Mouse (Mus musculus) left cerebral cortex, postnatal 14 days (tissue): ENCODE results near the gene Fbxw4. TPM values are rescaled to one million over a fixed set of nuclear protein-coding genes. Genes with fewer than 3 reads are reported as not detected.

Source experiments
- DNase-seq, 2 experiments: peaks; one replicate each; pipeline ENCODE4 v3.0.0; 2021 to 2022; ENCODE audit warnings: low spot score in 2 of 2, mixed read lengths in 1 of 2
- intact Hi-C: fragments of 180-260 bp; cut with DNase I; formaldehyde crosslinking; loops from one replicate; pipeline ENCODE4 v1.15.1; 2025
- total RNA-seq, 2 experiments: library from RNA; stranded (reverse); gene quantifications; 2 replicates each; pipeline ENCODE4 v1.2.3; 2021

The Fbxw4 gene
- total RNA-seq, 2 experiments from 2014 or later: 32.3 to 34.8 TPM

DNA sequence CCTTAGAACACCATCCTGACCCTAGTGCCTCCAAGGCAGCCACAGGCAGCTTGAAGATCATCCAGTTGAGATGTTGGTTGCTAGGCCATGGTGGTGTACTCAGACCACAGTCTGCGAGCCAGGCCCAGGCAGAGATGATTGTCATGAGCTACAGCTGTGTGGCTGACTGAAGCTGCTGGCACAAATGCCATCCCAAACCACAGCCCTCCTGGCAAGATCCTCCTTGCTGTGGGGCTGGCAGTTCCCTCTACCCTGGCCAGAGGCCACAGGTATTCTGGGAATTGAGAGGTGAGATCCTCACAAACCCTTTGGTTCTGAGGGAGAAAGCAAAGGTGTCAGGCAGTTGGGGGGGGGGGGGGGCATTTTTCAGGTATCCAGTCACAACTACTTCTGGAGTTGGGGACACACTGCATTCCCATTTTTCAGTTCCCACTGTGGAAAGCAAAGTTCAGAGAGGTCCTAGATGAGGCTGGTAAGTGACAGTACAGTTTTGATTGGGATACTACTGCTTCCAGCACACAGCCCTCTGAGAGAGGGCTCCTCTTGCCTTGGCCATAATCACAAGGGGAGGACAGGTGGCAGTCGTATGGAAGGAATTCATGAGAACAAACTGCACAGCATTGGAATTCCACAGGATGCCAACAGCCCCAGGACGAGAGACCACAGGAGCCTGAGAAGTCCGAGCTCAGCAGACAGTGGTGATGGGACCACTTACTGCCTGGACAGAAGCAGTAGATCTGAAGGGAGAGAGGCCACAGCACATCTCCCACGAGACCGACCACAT is 72.4 kb downstream of the Fbxw4 start:
- intact Hi-C loops: no loop called here
- DNase-seq: no peak

DNA sequence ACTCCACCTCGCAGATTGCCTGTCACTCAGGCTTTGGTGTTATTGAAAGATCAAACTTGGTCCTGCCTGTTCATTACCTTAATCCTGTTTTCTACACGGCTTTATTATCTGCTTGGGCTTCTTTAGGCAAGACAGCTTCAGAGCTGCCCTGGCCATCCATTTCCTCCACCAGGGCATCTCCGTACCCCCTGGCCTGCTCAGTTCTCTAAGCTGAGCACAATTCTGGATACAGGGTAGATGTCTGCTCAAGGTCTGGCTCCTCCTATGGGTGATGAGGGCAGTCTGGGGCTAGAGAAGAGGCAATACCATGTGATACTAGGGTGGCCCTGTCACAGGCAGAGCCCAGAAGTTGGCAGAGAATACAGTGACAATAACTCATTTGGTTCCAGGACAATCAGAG is 73.3 kb downstream of the Fbxw4 start:
- no peak for DNase-seq

DNA sequence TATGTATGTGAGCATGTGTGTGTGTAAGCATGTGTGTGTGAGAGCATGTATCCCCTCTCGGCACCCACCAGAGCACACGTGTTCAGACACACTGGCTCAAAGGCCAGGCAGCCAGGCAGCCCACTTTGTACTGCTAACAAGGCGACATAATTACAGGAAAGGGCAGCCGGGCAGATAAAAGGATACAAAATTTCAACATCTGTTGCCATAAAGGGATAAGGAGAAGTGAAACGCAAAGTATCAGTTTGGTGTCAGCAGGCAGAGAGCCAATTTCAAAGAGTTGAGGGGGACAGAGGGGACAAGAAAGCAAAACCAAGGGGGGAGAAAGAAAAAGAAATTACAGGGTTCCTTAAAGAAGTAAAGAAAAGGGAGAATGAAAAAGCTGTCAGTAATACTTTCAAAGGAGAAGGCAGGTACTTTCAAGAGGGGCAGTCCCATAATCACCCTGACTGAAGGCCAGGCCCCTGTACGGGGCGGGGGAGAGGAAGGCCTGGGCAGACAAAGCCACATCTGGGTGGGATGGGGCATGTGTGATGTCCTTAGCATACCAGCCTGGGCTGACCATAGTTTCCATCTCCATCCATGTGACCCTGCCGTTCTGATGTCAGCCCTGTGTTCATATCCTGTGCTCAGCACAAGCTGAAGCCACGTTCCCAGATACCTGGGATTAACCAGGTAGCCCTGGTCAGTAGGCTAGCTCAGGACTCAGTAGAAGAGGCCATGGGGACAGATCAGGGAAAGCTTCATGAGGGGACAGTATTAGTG is 75.1 kb downstream of the Fbxw4 start:
- no peak for DNase-seq
- intact Hi-C loops: no loop called here

More for the DNA sequence above, 73.3 kb downstream of the Fbxw4 start:
- intact Hi-C loops: no loop called here

DNA sequence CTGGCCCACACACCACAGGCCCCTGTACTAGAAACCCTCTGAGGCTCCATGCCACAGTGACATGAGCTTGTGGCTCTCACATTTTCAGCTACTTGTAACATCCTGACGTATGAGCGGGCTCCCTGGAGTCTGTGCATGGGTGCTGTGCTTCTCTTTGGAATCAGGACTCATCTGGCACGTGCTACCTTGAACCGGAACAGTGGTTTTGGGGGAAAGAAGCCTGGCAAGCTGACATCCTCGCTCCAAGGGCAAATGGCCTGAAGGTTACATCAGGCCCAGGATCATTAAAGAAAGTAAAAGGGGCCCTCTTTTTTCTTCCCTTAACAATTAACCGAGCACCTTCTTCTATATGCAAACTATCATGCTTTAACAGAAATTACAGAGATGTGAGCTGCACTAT is 77.0 kb downstream of the Fbxw4 start:
- no peak for DNase-seq
- intact Hi-C loops: no loop called here

DNA sequence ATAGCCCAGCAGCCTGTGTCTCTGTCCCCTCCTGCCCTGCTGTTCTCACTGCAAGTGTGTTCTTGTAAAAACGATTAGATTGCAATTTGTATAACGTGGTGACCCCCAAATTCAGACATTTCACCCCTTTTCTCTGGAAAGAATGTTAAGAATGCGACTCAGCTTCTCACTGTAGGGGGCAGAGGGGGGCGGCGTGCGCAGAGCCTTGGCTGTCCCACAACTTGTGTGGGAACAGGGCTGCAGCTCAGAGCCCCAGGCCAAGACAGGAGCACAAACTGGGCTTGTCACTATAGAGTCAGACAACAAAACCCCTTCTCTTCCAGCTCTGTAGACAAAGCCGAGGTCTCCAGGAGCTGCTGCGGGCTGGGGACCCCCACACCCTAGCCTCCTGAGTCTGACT is 78.0 kb downstream of the Fbxw4 start:
- DNase-seq: no peak
- intact Hi-C loops: no loop called here

DNA sequence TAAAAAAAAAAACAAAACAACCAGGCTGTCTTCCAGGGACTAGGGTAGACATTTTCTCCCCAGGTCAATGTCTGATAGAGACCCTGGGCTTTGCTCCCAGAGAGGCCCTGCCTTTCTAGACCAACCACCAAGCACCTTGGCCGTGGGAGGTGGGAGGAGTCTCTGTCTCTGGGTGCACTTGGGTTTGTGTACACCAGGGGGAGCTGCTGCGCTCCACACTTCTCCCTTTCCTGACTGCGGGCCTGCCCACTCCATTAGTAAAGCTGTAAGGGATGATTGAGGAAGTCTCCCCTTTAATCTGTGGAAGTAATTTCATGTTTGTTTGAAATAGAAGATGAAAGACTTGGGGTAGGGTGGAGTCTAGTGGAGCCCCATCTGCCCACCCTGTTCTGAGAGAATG is 78.9 kb downstream of the Fbxw4 start:
- peak; percentile 65 to 79 for DNase-seq
- intact Hi-C loops: no loop called here

DNA sequence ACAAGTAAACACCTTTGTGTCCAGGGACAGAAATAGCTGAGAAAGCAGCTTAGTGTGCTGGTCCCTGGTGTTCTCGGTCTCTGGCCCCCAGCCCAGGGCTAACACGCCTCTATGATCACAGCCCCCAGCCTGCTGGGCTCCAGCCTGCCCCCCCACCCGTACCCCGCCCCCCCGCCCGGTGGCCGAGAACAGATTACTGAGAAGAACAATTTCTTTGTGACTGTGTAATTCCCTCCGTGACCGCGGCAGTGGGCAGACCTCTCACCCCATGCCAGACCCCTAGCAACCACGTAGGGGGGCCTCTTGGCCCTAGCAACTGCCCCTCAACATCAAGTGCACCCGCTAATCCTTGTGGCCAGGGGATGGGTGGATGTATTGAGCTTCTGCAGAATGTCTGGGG is 79.9 kb downstream of the Fbxw4 start:
- intact Hi-C loops: no loop called here
- no peak for DNase-seq

DNA sequence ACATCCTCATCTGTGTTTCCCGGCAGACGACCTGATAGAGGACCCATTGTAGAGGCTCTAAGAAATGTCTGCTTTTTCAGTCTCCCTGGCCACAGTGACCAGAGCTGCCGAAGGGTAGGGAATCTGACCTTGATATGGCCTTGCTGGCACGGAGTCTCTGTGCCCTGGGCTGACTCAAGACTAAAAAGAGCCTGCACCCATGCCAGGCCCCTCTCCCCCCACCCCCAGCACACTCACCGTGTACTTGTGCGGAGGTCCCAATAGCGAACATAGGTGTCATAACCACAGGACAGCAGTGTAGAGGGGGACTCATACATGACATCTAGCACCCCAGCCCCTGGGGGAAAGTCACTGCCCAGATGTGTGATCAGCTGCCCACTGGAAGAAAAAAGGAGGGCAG is 80.7 kb downstream of the Fbxw4 start:
- intact Hi-C loops: loop anchor here (10.0 kb wide), 1 partner anchor 435 kb away; no protein-coding TSS in a partner anchor
- DNase-seq: no peak

DNA sequence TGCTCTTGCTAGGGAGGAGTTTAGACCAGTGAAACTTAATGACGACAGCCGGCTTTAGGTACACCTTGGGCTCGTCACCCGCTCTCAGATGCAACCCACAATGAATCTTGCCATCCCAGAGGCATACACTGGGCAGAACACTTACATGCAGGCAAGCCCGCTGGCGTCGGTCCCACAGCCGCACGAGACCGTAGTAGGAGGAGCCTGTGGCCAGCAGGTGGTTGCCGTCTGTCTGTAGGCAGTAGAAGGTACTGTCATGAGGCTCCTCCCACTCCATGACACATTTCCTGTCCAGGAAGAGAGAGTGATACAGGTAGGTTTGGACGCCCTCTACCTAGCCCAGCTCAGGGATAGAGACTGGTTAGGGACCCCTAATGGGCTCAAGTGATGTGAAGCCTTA is 81.1 kb downstream of the Fbxw4 start:
- DNase-seq: no peak
- intact Hi-C loops: loop anchor here (10.0 kb wide), 1 partner anchor 436 kb away; no protein-coding TSS in a partner anchor

DNA sequence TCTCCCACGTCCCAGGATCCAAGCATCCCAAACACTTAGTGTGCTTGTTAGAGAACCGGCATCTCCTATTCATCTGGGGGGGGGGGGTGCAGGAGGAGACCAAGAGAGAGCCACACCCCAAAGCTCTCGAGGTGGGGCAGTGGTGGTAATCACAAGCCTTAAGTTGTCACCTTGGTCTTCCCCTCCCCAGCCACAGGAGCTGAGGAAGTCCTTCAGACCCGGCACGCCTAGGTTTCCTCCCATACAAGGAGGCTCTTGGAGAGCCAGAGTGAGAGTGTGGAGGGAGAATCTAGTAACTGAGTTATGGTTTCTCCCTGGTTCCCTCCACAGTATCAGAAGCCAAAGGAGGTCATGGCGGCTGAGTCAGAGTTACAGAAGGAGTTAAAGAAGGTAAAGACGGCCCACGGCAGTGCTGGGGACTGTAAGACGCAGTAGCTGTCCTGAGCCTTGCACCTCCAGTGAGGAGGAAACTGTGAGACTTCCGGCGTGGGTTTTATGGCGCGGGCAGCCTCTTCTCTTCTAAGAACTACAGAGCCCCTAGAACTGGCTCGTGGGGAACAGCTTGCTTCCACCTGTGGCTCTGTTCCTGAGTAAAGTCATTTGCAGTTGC is 82.9 kb downstream of the Fbxw4 start:
- DNase-seq: no peak
- intact Hi-C loops: loop anchor here (10.0 kb wide), 1 partner anchor 438 kb away; no protein-coding TSS in a partner anchor

DNA sequence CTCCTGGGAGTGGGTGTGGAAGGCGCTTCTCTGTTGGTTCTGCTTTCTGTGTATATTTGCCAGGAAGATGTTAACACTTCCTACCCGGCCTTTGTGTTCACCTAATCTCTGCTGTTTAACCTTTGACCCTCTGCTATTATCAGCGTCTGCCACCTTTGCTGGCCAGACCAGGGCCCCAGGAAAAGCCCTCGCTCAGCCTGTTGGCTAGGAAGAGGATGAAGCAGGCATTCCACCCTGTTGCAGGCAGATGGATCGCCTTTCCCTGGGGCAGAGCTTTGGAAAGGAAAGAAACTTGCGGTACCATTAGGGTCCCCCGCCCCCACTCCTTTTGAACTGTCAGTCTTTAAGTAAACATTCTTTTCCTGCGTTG is 84.5 kb downstream of the Fbxw4 start:
- intact Hi-C loops: loop anchor here (2.0 to 10.0 kb wide), 2 partner anchors 171 to 439 kb away; no protein-coding TSS in a partner anchor
- DNase-seq: no peak

DNA sequence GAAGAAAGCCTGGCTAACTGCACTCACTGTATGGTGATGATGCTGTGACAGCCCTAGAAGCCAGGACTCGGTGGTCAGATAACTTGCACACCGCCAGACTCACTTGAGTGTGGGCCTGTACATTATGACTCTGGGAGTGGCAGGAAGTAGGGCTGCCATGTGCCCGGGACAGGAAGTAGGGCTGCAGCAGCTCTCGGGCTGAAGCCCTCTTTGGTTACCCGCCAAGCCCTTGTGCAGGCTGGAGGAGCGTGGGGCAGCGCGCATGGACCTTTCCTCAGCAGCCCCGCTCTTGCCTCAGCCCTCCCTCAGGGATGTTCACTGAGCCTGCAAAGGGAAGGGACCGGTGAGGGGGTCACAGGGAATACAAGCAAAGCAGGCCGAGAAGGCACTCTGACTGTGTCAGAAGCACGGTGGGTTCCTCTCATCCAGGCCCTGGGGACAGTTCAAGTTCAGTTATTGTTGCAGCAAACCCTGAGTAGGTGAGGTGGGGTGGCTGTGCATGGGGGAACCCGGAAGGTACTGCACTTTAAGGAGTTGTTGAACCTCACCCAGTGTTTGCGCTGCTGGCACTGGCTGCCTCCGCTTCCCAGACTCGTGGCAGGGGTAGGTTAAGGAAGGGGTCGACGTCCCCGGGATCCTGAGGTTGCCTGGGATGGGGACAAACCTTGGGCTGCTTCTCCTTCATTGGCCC is 85.0 kb downstream of the Fbxw4 start:
- intact Hi-C loops: loop anchor here (2.0 to 10.0 kb wide), 2 partner anchors 172 to 440 kb away; no protein-coding TSS in a partner anchor

DNA sequence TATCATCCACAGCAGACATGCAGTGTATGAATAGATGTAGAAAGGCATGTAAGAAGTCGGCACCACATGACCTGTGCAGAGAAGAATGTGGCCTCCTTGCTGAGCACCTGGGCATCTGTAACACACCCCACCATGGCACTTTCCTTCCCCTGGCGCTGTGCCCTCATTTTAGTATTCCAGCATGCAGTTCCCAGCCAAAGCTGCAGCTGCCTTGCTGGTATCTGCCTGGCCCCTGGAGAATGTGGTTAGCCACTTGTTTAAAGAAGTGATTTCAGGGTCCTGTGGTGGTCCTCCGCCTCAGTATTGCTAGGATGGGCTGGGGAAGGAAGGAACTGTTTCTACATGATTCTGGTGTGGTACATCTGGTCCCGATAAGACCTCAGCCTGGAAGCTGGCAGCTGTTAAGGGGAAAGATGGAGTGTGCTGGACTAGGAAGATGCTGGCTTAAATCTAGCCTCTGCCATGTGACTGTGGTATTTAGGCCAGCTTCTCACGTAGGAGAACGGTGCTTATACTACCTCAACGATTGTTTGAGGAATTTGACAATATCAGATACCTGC is 85.7 kb downstream of the Fbxw4 start:
- no peak for DNase-seq
- intact Hi-C loops: loop anchor here (2.0 to 10.0 kb wide), 2 partner anchors 172 to 440 kb away; no protein-coding TSS in a partner anchor

More for the DNA sequence above, 85.0 kb downstream of the Fbxw4 start:
- DNase-seq: no peak

DNA sequence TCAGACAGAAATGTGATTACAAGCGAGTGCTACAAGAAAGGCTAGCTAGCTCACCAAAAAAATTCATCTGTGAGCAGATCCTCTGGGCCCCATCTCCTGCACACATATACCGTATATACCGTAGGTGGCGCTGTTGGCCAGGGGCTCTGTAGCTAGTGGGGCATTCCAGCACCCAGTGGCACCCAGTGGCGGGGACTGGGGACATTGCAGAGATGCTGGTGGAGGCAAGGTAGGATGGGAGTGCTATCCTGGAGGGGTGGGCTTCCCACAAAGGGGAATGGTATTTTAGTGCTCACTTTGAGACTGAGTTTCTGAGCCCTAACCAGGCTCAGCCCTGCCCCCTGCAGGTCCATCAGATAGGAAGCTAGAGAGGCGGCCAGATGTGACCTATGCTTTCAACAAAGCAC is 86.2 kb downstream of the Fbxw4 start:
- DNase-seq: peak; percentile 72 to 78
- intact Hi-C loops: loop anchor here (2.0 to 10.0 kb wide), 2 partner anchors 173 to 441 kb away; no protein-coding TSS in a partner anchor

DNA sequence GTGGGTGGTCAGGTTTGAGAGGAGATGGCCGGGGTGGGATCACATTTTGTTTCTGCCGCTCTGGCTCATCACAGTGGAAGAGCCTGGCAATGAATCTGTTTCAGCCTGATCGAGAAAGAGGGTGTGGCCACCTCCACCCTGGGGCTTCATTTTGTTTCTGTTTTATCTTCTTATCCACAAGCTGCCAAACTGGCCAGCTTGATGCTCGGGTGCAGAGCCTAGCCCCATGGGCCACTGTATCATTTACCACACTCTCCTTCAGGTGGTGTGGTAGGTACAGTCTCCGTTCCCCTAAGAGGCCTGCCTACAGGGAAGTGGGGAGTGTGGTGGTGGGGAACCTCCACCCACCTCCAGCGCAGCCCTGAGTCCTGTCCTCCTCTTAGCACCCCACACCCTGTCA is 87.1 kb downstream of the Fbxw4 start:
- intact Hi-C loops: loop anchor here (10.0 kb wide), 1 partner anchor 442 kb away; no protein-coding TSS in a partner anchor
- no peak for DNase-seq

DNA sequence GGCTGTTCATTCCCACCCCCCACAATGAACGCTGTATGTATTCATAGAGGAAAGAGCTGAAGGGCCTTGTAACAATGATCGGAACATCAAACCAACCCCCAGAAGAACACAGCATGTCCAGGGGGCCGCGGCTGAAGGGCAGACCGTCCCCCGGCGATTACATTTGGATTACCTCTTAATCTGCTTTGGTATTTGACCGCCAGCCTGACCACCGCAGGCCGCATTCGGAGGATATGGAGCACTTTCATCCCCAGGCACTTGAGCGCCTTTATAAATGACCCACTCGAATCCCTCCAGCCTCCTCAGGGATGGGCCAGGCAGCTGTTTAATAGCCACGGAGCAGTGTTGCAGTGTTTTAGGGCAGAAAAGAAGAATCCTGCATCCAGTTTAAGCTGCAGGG is 92.7 kb downstream of the Fbxw4 start:
- DNase-seq: no peak
- intact Hi-C loops: no loop called here

DNA sequence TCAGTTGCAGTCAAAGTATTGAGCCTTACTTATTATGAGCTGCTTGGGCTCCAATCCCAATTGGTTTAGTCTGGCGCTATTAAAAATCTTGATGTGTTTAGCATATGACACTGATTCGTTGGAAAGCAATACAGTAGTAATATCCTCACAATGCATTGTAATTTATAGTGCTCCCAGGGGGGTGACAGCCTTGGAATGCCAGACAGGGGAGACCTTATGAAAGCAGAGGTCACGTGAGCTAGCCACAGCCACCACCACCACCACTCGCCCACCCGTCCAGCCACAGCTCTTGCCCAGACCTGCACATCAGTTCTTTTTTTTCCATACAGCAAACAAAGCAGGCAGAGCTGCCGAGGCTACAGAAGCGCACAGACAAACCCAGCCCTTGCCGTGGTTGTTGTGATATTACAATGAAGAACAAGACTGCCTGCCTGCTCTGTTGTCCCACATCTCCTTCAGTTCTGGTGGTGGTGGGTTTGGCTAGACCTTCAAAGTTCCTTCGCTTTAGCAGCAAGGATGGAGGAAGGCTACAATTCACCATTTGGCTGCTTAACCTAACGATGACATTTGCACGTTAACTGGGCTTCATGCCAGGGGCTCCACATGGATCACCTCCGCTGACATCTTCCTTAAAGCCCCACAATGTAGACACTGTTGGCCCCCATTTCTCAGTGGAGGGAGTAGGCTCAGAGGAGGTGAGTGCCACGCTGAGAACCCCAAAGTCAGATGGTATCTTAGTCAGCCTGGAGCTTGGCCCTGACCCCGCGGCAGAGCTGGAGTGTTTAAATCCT is 94.0 kb downstream of the Fbxw4 start:
- no peak for DNase-seq
- intact Hi-C loops: no loop called here

DNA sequence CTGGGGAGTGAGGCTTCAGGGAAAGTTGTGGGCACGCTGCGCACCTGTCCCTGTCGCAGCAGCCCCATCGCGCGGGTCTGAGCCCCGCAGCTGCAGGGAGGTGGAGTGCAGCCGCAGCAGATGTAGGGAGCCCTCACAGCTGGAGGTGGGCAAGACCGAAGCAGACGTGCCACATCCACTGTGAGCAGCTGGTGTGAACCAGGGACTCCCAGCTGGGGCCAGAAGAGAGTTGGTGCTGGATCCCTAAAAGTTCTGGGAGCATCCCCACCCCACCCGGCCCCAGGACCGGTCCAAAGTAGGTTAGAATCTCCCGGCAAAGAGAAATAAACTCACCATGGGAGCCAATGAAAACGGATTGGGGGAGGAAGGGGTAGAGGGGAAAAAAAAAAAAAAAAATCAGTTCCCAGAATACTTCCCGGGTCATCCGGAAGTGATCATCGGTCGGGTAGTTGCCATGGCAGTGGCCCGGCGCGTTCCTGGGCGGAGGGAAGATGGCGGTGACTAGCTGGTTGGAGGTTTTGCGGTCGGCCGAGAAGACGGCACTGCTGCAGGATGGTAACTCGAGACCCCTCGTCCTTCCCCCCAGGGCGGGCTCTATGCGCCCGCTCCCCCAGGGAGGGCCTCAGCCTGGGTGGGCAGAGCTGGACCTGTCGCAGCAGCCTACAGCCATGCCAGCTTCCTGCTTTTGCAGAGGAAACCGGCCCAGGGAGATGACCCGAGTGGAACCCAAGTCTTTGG is 99.8 kb downstream of the Fbxw4 start, which contains the start of the genes Poll and Gm17018:
Poll (minus strand) TSS at position 379 of the 738 bp plus-strand sequence.
Gm17018 (plus strand) TSS at position 463 of the 738 bp plus-strand sequence.
- intact Hi-C loops: no loop called here
- peak; percentile 80 to 84 for DNase-seq
